8 mouse cellular contexts compared by ENCODE assay signal in genomic region chr7:45707375-45707967, GRCm38 (mm10). TPM values are rescaled to one million over a fixed set of nuclear protein-coding genes. Genes with fewer than 3 reads are reported as not detected.
DNase-seq lines count a peak whose midpoint lies in the region; ATAC-seq lines count a peak whose summit lies in the region.

No protein-coding gene starts in this region.

- peak; percentile 94 for DNase-seq in R1 (ENCODE audit: low read depth, low spot score)
- DNase-seq in cerebellum, postnatal 4 days (ENCODE audit: low spot score in 2 of 2), result peak; percentile 78 to 86
- peak; percentile 97 for DNase-seq in gastrocnemius, postnatal 10 days
- DNase-seq in left cerebral cortex, postnatal 10 days (ENCODE audit: extremely low spot score in 1 of 2, low spot score in 2 of 2), result peak; percentile 92 to 98
- peak; percentile 97 for DNase-seq in right cerebral cortex, postnatal 10 days (ENCODE audit: low spot score in 2 of 2)
- peak; percentile 97 for DNase-seq in urinary bladder, postnatal 14 days (ENCODE audit: low spot score)

- peak; percentile 14 for ATAC-seq in inflammation-experienced regulatory T-cells, adult 6 months
- ATAC-seq in megakaryocyte progenitor cell, adult 5-6 weeks (replicated peaks; ENCODE audit: poor library complexity), result peak; percentile 49

- intact Hi-C loops in left cerebral cortex, postnatal 10 days (cut with DNase I), result no loop called here

RNA-seq across cellular contexts. Expression of gene Dbp, which starts 2.6 kb away (rescaled TPM):
- 10 to 100 TPM; 35.9 to 37.9 TPM for total RNA-seq in gastrocnemius, postnatal 10 days (2021)
- 1 to 10 TPM; 3.1 to 8.6 (median 6.5) TPM for polyA plus RNA-seq in inflammation-experienced regulatory T-cells, adult 6 months (2017; shearing (Covaris generic))
- total RNA-seq in left cerebral cortex, postnatal 10 days (2021), result 10 to 100 TPM; 40.9 to 51.0 TPM
- total RNA-seq in megakaryocyte progenitor cell, adult 5-6 weeks (2015), result 3.6 and 5.6 TPM in 2 replicates
- 6.2 and 7.2 TPM in 2 replicates for total RNA-seq in megakaryocyte progenitor cell, adult 5-6 weeks (2017)

RNA-seq across cellular contexts. Expression of gene Rpl18, which starts 7.8 kb away (rescaled TPM):
- 100 to 1,000 TPM; 793 to 822 TPM for total RNA-seq in gastrocnemius, postnatal 10 days (2021)
- polyA plus RNA-seq in inflammation-experienced regulatory T-cells, adult 6 months (2017; shearing (Covaris generic)), result 1,000 to 10,000 TPM; 1,609 to 2,946 (median 2,383) TPM
- total RNA-seq in left cerebral cortex, postnatal 10 days (2021), result 100 to 1,000 TPM; 437 to 456 TPM
- total RNA-seq in megakaryocyte progenitor cell, adult 5-6 weeks (2015), result 1,825 and 1,988 TPM in 2 replicates
- 1,777 and 2,306 TPM in 2 replicates for total RNA-seq in megakaryocyte progenitor cell, adult 5-6 weeks (2017)

RNA-seq across cellular contexts. Expression of gene Car11, which starts 7.8 kb away (rescaled TPM):
- 1 to 10 TPM; 3.4 to 3.9 TPM for total RNA-seq in gastrocnemius, postnatal 10 days (2021)
- polyA plus RNA-seq in inflammation-experienced regulatory T-cells, adult 6 months (2017; shearing (Covaris generic)), result 1 to 10 TPM in 2 of 3 experiments, not detected in 1; 1.5 TPM
- 100 to 1,000 TPM; 152 to 154 TPM for total RNA-seq in left cerebral cortex, postnatal 10 days (2021)
- total RNA-seq in megakaryocyte progenitor cell, adult 5-6 weeks (2015), result not detected in 2 replicates
- total RNA-seq in megakaryocyte progenitor cell, adult 5-6 weeks (2017), result not detected in 2 replicates

RNA-seq across cellular contexts. Expression of gene Sphk2, which starts 10.3 kb away (rescaled TPM):
- 10 to 100 TPM; 11.8 to 13.8 TPM for total RNA-seq in gastrocnemius, postnatal 10 days (2021)
- polyA plus RNA-seq in inflammation-experienced regulatory T-cells, adult 6 months (2017; shearing (Covaris generic)), result 10 to 100 TPM; 12.1 to 17.3 (median 15.5) TPM
- 10 to 100 TPM; 23.0 to 24.6 TPM for total RNA-seq in left cerebral cortex, postnatal 10 days (2021)
- total RNA-seq in megakaryocyte progenitor cell, adult 5-6 weeks (2015), result 10.6 and 14.5 TPM in 2 replicates
- 9.8 and 10.2 TPM in 2 replicates for total RNA-seq in megakaryocyte progenitor cell, adult 5-6 weeks (2017)

RNA-seq across cellular contexts. Expression of gene Sec1, which starts 13.3 kb away (rescaled TPM):
- total RNA-seq in gastrocnemius, postnatal 10 days (2021), result under 1 TPM in 1 of 2 experiments, not detected in 1; 0.21 TPM
- polyA plus RNA-seq in inflammation-experienced regulatory T-cells, adult 6 months (2017; shearing (Covaris generic)), result under 1 TPM in 1 of 3 experiments, not detected in 2; 0.22 TPM
- under 1 TPM; 0.34 to 0.39 TPM for total RNA-seq in left cerebral cortex, postnatal 10 days (2021)
- total RNA-seq in megakaryocyte progenitor cell, adult 5-6 weeks (2015), result not detected in 2 replicates
- total RNA-seq in megakaryocyte progenitor cell, adult 5-6 weeks (2017), result not detected in 2 replicates

Comparison
In these comparisons a context has a peak if more than half of its experiments do, and no peak if none do; other contexts are left out.
1. Peak in every context shown above with its lines: DNase-seq and ATAC-seq.
2. RNA of gene Dbp, which starts 2.6 kb away (total RNA-seq): 40.9 to 51.0 TPM in left cerebral cortex, postnatal 10 days and 35.9 to 37.9 TPM in gastrocnemius, postnatal 10 days; 3.6 to 7.2 TPM in megakaryocyte progenitor cell, adult 5-6 weeks; every median in the first group is over 4 times any median in the second.
3. RNA of gene Car11, which starts 7.8 kb away (total RNA-seq): 152 to 154 TPM in left cerebral cortex, postnatal 10 days; 3.4 to 3.9 TPM in gastrocnemius, postnatal 10 days and not detected in megakaryocyte progenitor cell, adult 5-6 weeks; every median in the first group is over 10 times any median in the second.